Mouse (Mus musculus) left cerebral cortex, adult 2 months (tissue): ENCODE data around the gene Insig2. TPM values are rescaled to one million over a fixed set of nuclear protein-coding genes. Genes with fewer than 3 reads are reported as not detected.

Source experiments
- DNase-seq, 2 experiments: peaks; one replicate each; pipeline ENCODE4 v3.0.0; 2021 to 2022; ENCODE audit warnings: low spot score in 2 of 2, mixed read lengths in 1 of 2; ENCODE audit errors: extremely low spot score in 1 of 2
- H3K27ac ChIP-seq: fragments of 200-600 bp; 2 replicates; pipeline ENCODE4 v1.8.1; 2022
- H3K4me3 ChIP-seq: fragments of 200-600 bp; 2 replicates; pipeline ENCODE4 v1.8.1; 2022
- CTCF ChIP-seq: fragments of 200-600 bp; IDR thresholded peaks from 2 replicates; pipeline ENCODE4 v1.8.1; 2022; ENCODE audit warnings: antibody characterized with exemption, mild to moderate bottlenecking, moderate library complexity
- intact Hi-C: fragments of 180-260 bp; cut with DNase I; formaldehyde crosslinking; loops from one replicate; pipeline ENCODE4 v1.15.1; 2025
- long read RNA-seq, 2 experiments: library from polyadenylated mRNA; stranded (forward); transcript quantifications; one replicate each; pipeline ENCODE4 v2.0.0; 2021; ENCODE audit warnings: borderline mapping rate in 2 of 2
- total RNA-seq, 2 experiments: library from RNA; stranded (reverse); gene quantifications; 2 replicates each; pipeline ENCODE4 v1.2.3; 2021

Gene Insig2
- 10 to 100 TPM; 64.7 to 65.7 TPM for total RNA-seq
- long read RNA-seq, experiment 1, transcript Insig2-201 (6 exons, 2,697 nt), result major isoform, 63 of 89 reads
- long read RNA-seq, experiment 1, partial matches to known transcripts, result 6 of 89 reads
- long read RNA-seq, experiment 1, other reads (novel, unspliced or antisense), result 20 of 89 reads
- long read RNA-seq, experiment 2, transcript Insig2-201 (6 exons, 2,697 nt), result major isoform, 37 of 52 reads
- long read RNA-seq, experiment 2, partial matches to known transcripts, result 2 of 52 reads
- long read RNA-seq, experiment 2, other reads (novel, unspliced or antisense), result 12 of 52 reads

GRCm38 (mm10) chr1:121332485-121332884 lies at the start of gene Insig2:
Gene Insig2, minus strand, starts transcription at chr1:121332589.
- intact Hi-C loops, result no loop called here
- no peak for DNase-seq
- H3K27ac ChIP-seq, result no peak within 1 kb of the TSS
- no peak for TF ChIP-seq CTCF
- no peak within 1 kb of the TSS for H3K4me3 ChIP-seq

- H3K4me3 ChIP-seq, result no peak overlapping the region
- DNase-seq, result no peak
- intact Hi-C loops, result no loop called here
- no peak overlapping the region for H3K27ac ChIP-seq
- TF ChIP-seq CTCF, result no peak
Measured at GRCm38 (mm10) chr1:121381562-121381961, 49.2 kb upstream of the Insig2 start.

- H3K27ac ChIP-seq, result no peak overlapping the region
Measured at GRCm38 (mm10) chr1:121380033-121380432, 47.6 kb upstream of the Insig2 start.

GRCm38 (mm10) chr1:121377901-121378300 lies 45.5 kb upstream of the Insig2 start:
- no peak for TF ChIP-seq CTCF
- no peak overlapping the region for H3K27ac ChIP-seq
- intact Hi-C loops, result no loop called here
- no peak overlapping the region for H3K4me3 ChIP-seq
- no peak for DNase-seq

More at GRCm38 (mm10) chr1:121380033-121380432, 47.6 kb upstream of the Insig2 start:
- no peak for TF ChIP-seq CTCF
- no peak overlapping the region for H3K4me3 ChIP-seq
- DNase-seq, result no peak
- intact Hi-C loops, result no loop called here

- intact Hi-C loops, result no loop called here
- no peak for TF ChIP-seq CTCF
- Histone ChIP-seq H3K4me3 (no peak overlapping the region), H3K27ac (no peak overlapping the region)
- no peak for DNase-seq
Measured at GRCm38 (mm10) chr1:121377410-121377809, 45.0 kb upstream of the Insig2 start.

GRCm38 (mm10) chr1:121373631-121374030 lies 41.2 kb upstream of the Insig2 start:
- TF ChIP-seq CTCF, result no peak
- intact Hi-C loops, result no loop called here
- DNase-seq, result no peak
- H3K27ac ChIP-seq, result no peak overlapping the region
- H3K4me3 ChIP-seq, result no peak overlapping the region

GRCm38 (mm10) chr1:121372656-121373055 lies 40.3 kb upstream of the Insig2 start:
- H3K27ac ChIP-seq, result no peak overlapping the region
- no peak overlapping the region for H3K4me3 ChIP-seq
- DNase-seq, result no peak
- no peak for TF ChIP-seq CTCF
- intact Hi-C loops, result no loop called here

- no peak for TF ChIP-seq CTCF
- no peak overlapping the region for H3K27ac ChIP-seq
- H3K4me3 ChIP-seq, result no peak overlapping the region
- no peak for DNase-seq
- intact Hi-C loops, result no loop called here
Measured at GRCm38 (mm10) chr1:121371449-121371848, 39.1 kb upstream of the Insig2 start.

- DNase-seq, result no peak
- Histone ChIP-seq H3K4me3 (no peak overlapping the region), H3K27ac (no peak overlapping the region)
- TF ChIP-seq CTCF, result no peak
- intact Hi-C loops, result no loop called here
Measured at GRCm38 (mm10) chr1:121367257-121367656, 34.9 kb upstream of the Insig2 start.

- no peak overlapping the region for H3K4me3 ChIP-seq
- no peak for DNase-seq
- H3K27ac ChIP-seq, result no peak overlapping the region
- intact Hi-C loops, result no loop called here
- TF ChIP-seq CTCF, result no peak
Measured at GRCm38 (mm10) chr1:121360561-121360960, 28.2 kb upstream of the Insig2 start.

GRCm38 (mm10) chr1:121359680-121360079 lies 27.3 kb upstream of the Insig2 start:
- intact Hi-C loops, result no loop called here
- no peak overlapping the region for H3K27ac ChIP-seq
- TF ChIP-seq CTCF, result no peak
- no peak overlapping the region for H3K4me3 ChIP-seq
- no peak for DNase-seq

GRCm38 (mm10) chr1:121353779-121354178 lies 21.4 kb upstream of the Insig2 start:
- H3K4me3 ChIP-seq, result no peak overlapping the region
- DNase-seq, result no peak
- intact Hi-C loops, result no loop called here
- no peak overlapping the region for H3K27ac ChIP-seq
- no peak for TF ChIP-seq CTCF

- no peak overlapping the region for H3K27ac ChIP-seq
- intact Hi-C loops, result no loop called here
- DNase-seq, result no peak
- H3K4me3 ChIP-seq, result no peak overlapping the region
- TF ChIP-seq CTCF, result no peak
Measured at GRCm38 (mm10) chr1:121351037-121351436, 18.6 kb upstream of the Insig2 start.
